Mouse (Mus musculus): ENCODE results near the gene Vstm2l. TPM values are rescaled to one million over a fixed set of nuclear protein-coding genes. Genes with fewer than 3 reads are reported as not detected.

Gene Vstm2l
- polyA plus RNA-seq, 1 experiment from 2014 or later: 8.9 TPM

- H3K27me3 ChIP-seq: peaks cover 3% of the 10 kb centered on the region; the same call in 1 of the 2 replicates
- H3K9ac ChIP-seq (replicated peaks): peak overlapping the region; percentile 37; the same call in 1 of the 2 replicates
- H3K36me3 ChIP-seq: no peaks in the 10 kb centered on the region
- H3K27ac ChIP-seq (replicated peaks): peak overlapping the region; percentile 75
- H3K9me3 ChIP-seq: no peaks in the 10 kb centered on the region
- H3K4me1 ChIP-seq: peaks cover 13% of the 10 kb centered on the region
- peak overlapping the region; percentile 47 for H3K4me2 ChIP-seq (replicated peaks)
- WGBS: 5% methylated on average over 23 of the region's 23 CpGs
- ATAC-seq (ENCODE audit: low FRiP score, low read depth): peak; percentile 34; the same call in 1 of the 2 replicates
- H3K4me3 ChIP-seq: peak overlapping the region; percentile 19; the same call in 1 of the 2 replicates
Observed at GRCm38 (mm10) chr2:157974604-157975501, 60.4 kb downstream of the Vstm2l start.

DNA sequence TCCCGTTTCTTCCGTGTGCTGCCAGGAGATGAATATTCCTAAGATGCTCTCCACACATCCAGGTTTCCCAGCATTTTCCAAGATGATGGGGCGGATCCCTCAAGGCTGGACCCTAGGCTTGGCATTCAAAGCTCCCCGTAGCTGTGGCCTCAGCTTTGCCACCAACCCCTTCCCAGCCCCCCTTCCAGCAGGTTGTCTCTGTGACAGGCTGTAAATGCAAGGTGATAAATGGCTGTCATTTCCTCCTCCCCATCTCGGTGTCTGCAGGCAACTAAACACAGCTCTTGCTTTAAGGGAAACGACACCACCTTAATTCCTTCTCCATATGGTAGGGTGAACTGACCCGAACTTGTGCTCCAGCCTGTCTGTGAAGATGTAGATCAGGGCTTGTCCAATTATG, 61.1 kb downstream of the Vstm2l start:
- peak overlapping the region; percentile 37; the same call in 1 of the 2 replicates for H3K9ac ChIP-seq (replicated peaks)
- peak overlapping the region; percentile 47 for H3K4me2 ChIP-seq (replicated peaks)
- 0 out of 2 replicates have a peak overlapping the region, but pooled peaks have one; percentile 19 for H3K4me3 ChIP-seq
- H3K4me1 ChIP-seq: peaks cover 13% of the 10 kb centered on the region
- H3K27ac ChIP-seq (replicated peaks): peak overlapping the region; percentile 75; the same call in 1 of the 2 replicates
- H3K27me3 ChIP-seq: peaks cover 3% of the 10 kb centered on the region; the same call in 1 of the 2 replicates
- ATAC-seq (ENCODE audit: low FRiP score, low read depth): no peak
- WGBS: 9% methylated on average over 7 of the region's 7 CpGs
- H3K9me3 ChIP-seq: no peaks in the 10 kb centered on the region
- H3K36me3 ChIP-seq: no peaks in the 10 kb centered on the region

- H3K4me1 ChIP-seq: peaks cover 13% of the 10 kb centered on the region
- no peak overlapping the region for H3K4me3 ChIP-seq
- H3K4me2 ChIP-seq (replicated peaks): no peak overlapping the region
- ATAC-seq (ENCODE audit: low FRiP score, low read depth): no peak
- no peak overlapping the region for H3K9ac ChIP-seq (replicated peaks)
- H3K36me3 ChIP-seq: peaks cover 11% of the 10 kb centered on the region
- H3K9me3 ChIP-seq: no peaks in the 10 kb centered on the region
- H3K27ac ChIP-seq (replicated peaks): no peak overlapping the region
- 0 out of 2 replicates have a peak, but pooled peaks cover 3% of the 10 kb centered on the region for H3K27me3 ChIP-seq
- WGBS: 65% methylated on average over 5 of the region's 5 CpGs
Observed at GRCm38 (mm10) chr2:157979241-157979640, 64.8 kb downstream of the Vstm2l start.

DNA sequence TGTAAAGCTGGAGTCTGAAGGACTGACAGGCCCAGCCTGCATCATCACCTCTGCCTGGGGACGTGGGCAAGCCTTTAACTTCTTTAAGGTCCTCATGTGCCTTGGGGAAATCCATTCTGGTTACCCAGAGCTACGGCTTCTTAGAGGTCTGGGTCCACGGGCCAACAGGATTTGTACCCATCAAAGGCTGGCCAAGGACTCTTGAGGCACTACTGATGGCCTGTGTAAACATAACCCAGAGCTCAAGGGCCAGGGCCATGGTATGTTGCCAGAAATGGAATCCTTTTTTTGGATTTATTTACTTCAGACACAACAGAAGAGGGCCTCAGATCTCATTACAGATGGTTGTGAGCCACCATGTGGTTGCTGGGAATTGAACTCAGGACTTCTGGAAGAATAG, 68.3 kb downstream of the Vstm2l start:
- 76% methylated on average over 3 of the region's 3 CpGs for WGBS
- Histone ChIP-seq H3K27ac (replicated peaks) (no peak overlapping the region), H3K4me1 (no peaks in the 10 kb centered on the region), H3K9ac (replicated peaks) (no peak overlapping the region), H3K4me2 (replicated peaks) (no peak overlapping the region), H3K27me3 (no peaks in the 10 kb centered on the region), H3K36me3 (peaks cover 11% of the 10 kb centered on the region), H3K9me3 (no peaks in the 10 kb centered on the region), H3K4me3 (no peak overlapping the region)
- ATAC-seq (ENCODE audit: low FRiP score, low read depth): no peak

- H3K27ac ChIP-seq (replicated peaks): no peak overlapping the region
- H3K9me3 ChIP-seq: no peaks in the 10 kb centered on the region
- no peak overlapping the region for H3K4me2 ChIP-seq (replicated peaks)
- 87% methylated on average over 4 of the region's 4 CpGs for WGBS
- no peak overlapping the region for H3K4me3 ChIP-seq
- peaks cover 11% of the 10 kb centered on the region for H3K36me3 ChIP-seq
- no peak for ATAC-seq (ENCODE audit: low FRiP score, low read depth)
- no peaks in the 10 kb centered on the region for H3K4me1 ChIP-seq
- H3K9ac ChIP-seq (replicated peaks): no peak overlapping the region
- H3K27me3 ChIP-seq: no peaks in the 10 kb centered on the region
Observed at GRCm38 (mm10) chr2:157983276-157983675, 68.8 kb downstream of the Vstm2l start.

- WGBS: 87% methylated on average over 4 of the region's 4 CpGs
- no peak overlapping the region for H3K4me2 ChIP-seq (replicated peaks)
- no peaks in the 10 kb centered on the region for H3K9me3 ChIP-seq
- no peak overlapping the region for H3K9ac ChIP-seq (replicated peaks)
- H3K4me1 ChIP-seq: no peaks in the 10 kb centered on the region
- no peak overlapping the region for H3K27ac ChIP-seq (replicated peaks)
- H3K4me3 ChIP-seq: no peak overlapping the region
- no peaks in the 10 kb centered on the region for H3K27me3 ChIP-seq
- no peak for ATAC-seq (ENCODE audit: low FRiP score, low read depth)
- peaks cover 14% of the 10 kb centered on the region for H3K36me3 ChIP-seq
Observed at GRCm38 (mm10) chr2:157985611-157986010, 71.2 kb downstream of the Vstm2l start.

- no peaks in the 10 kb centered on the region for H3K27me3 ChIP-seq
- ATAC-seq (ENCODE audit: low FRiP score, low read depth): no peak
- H3K9me3 ChIP-seq: no peaks in the 10 kb centered on the region
- H3K27ac ChIP-seq (replicated peaks): no peak overlapping the region
- H3K36me3 ChIP-seq: peaks cover 12% of the 10 kb centered on the region
- 89% methylated on average over 6 of the region's 6 CpGs for WGBS
- H3K4me3 ChIP-seq: no peak overlapping the region
- H3K4me2 ChIP-seq (replicated peaks): no peak overlapping the region
- no peak overlapping the region for H3K9ac ChIP-seq (replicated peaks)
- H3K4me1 ChIP-seq: no peaks in the 10 kb centered on the region
Observed at GRCm38 (mm10) chr2:157986235-157986634, 71.8 kb downstream of the Vstm2l start.

- Histone ChIP-seq H3K27ac (replicated peaks) (peak overlapping the region; percentile 1; the same call in 1 of the 2 replicates), H3K4me2 (replicated peaks) (no peak overlapping the region), H3K9me3 (no peaks in the 10 kb centered on the region), H3K27me3 (no peaks in the 10 kb centered on the region), H3K4me3 (no peak overlapping the region), H3K4me1 (no peaks in the 10 kb centered on the region), H3K36me3 (peaks cover 19% of the 10 kb centered on the region; the same call in 1 of the 2 replicates), H3K9ac (replicated peaks) (no peak overlapping the region)
- WGBS: 81% methylated on average over 7 of the region's 7 CpGs
- no peak for ATAC-seq (ENCODE audit: low FRiP score, low read depth)
Observed at GRCm38 (mm10) chr2:157988416-157989190, 74.2 kb downstream of the Vstm2l start.

- no peak overlapping the region for H3K4me3 ChIP-seq
- no peak overlapping the region for H3K4me2 ChIP-seq (replicated peaks)
- WGBS: 92% methylated on average over 2 of the region's 2 CpGs
- H3K4me1 ChIP-seq: no peaks in the 10 kb centered on the region
- no peak overlapping the region for H3K27ac ChIP-seq (replicated peaks)
- no peak overlapping the region for H3K9ac ChIP-seq (replicated peaks)
- ATAC-seq (ENCODE audit: low FRiP score, low read depth): no peak
- H3K9me3 ChIP-seq: no peaks in the 10 kb centered on the region
- H3K27me3 ChIP-seq: no peaks in the 10 kb centered on the region
- H3K36me3 ChIP-seq: peaks cover 30% of the 10 kb centered on the region
Observed at GRCm38 (mm10) chr2:157989946-157990345, 75.5 kb downstream of the Vstm2l start.

- H3K4me2 ChIP-seq (replicated peaks): no peak overlapping the region
- peaks cover 37% of the 10 kb centered on the region for H3K36me3 ChIP-seq
- H3K9ac ChIP-seq (replicated peaks): no peak overlapping the region
- 82% methylated on average over 6 of the region's 6 CpGs for WGBS
- no peaks in the 10 kb centered on the region for H3K4me1 ChIP-seq
- no peak overlapping the region for H3K4me3 ChIP-seq
- no peak overlapping the region for H3K27ac ChIP-seq (replicated peaks)
- no peaks in the 10 kb centered on the region for H3K9me3 ChIP-seq
- ATAC-seq (ENCODE audit: low FRiP score, low read depth): no peak
- no peaks in the 10 kb centered on the region for H3K27me3 ChIP-seq
Observed at GRCm38 (mm10) chr2:157991026-157991425, 76.6 kb downstream of the Vstm2l start.

GRCm38 (mm10) chr2:157992501-157992900, 78.0 kb downstream of the Vstm2l start:
- no peak overlapping the region for H3K4me3 ChIP-seq
- WGBS: 95% methylated on average over 4 of the region's 4 CpGs
- no peak overlapping the region for H3K9ac ChIP-seq (replicated peaks)
- no peaks in the 10 kb centered on the region for H3K4me1 ChIP-seq
- H3K27me3 ChIP-seq: no peaks in the 10 kb centered on the region
- H3K4me2 ChIP-seq (replicated peaks): no peak overlapping the region
- H3K27ac ChIP-seq (replicated peaks): no peak overlapping the region
- H3K9me3 ChIP-seq: no peaks in the 10 kb centered on the region
- no peak for ATAC-seq (ENCODE audit: low FRiP score, low read depth)
- H3K36me3 ChIP-seq: peaks cover 48% of the 10 kb centered on the region
